Mouse (Mus musculus) pancreas, adult 10 weeks (tissue): ENCODE data around the gene Zfp866. TPM values are rescaled to one million over a fixed set of nuclear protein-coding genes. Genes with fewer than 3 reads are reported as not detected.

Experiments used
- polyA plus RNA-seq: library from polyadenylated mRNA; stranded (reverse); fragments of 350-450 nt; fragmentation: Illumina TruSeq; extraction: RNeasy Lipid Tissue Mini Kit (QIAGEN cat#74804); gene quantifications from one replicate; pipeline ENCODE4 v1.2.3, GENCODE M21; 2015; ENCODE audit warnings: low read depth, low replicate concordance; ENCODE audit not compliant: insufficient read depth

The Zfp866 gene
- 4.9 TPM for polyA plus RNA-seq

DNA sequence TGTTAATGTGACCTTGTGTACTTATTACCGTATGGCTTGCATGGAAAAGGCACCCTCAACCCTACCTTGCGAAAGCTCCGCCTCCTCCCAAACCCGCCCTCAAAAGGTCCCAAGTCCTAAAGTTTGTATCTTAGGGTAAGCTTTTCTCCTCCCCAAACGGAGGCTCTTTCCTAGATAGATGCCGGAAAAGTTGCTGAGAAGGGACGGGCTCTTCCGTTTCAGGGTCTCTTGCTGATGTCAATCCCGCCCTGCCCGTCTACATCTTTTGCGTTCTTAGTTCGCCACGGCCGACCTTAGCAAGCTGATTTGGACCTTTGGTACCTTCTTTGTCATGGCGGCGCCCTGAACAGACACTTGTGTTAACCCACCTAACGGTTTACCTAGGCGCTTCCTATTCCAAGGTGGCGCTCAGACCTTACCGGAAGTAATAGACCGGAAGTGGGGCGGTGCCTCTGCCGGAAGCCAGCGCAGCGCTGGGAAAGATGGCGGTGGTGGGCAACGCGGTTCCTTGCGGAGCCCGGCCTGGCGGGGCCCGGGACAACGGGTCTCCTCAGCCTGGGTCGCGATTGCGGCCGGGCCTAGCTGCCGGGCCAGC lies at the start of gene Zfp866, which contains the start of gene Atp13a1:
Zfp866 (minus strand) TSS at position 406 of the 595 bp plus-strand sequence.
Atp13a1 (plus strand) TSS at position 391 of the 595 bp plus-strand sequence.

DNA sequence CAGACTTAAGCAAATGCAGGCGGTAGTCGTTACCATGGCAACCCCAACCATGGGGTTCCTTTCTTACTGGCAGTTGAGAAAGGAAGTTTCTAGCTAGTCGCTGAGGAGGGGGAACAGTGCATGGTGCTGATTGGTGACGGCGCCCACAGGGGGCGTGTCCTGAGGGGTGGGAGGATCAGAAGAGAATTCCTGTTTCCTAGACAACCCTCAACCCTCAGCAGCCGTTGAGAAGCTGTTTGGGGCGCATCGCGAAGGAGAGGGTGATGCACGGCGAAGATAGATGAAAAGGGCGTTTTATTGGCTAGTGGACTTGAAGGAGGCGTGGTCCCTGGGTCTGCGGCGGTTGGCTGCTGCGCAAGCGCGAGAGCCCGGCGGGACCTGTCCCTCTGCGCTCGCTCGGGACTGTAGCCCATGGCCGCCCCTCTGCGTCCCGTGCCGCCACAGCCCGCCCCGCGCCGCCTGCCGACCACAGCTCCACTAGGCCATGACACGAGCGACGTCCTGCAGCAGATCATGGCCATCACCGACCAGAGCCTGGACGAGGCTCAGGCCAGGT lies 41.4 kb upstream of the Zfp866 start, which contains the start of gene Pbx4:
Pbx4 (plus strand) TSS at position 194 of the 556 bp plus-strand sequence.

GRCm38 (mm10) chr8:69822386-69823191 lies 31.6 kb upstream of the Zfp866 start, which contains the start of gene Lpar2:
Gene Lpar2 (plus strand): TSS chr8:69822429.

DNA sequence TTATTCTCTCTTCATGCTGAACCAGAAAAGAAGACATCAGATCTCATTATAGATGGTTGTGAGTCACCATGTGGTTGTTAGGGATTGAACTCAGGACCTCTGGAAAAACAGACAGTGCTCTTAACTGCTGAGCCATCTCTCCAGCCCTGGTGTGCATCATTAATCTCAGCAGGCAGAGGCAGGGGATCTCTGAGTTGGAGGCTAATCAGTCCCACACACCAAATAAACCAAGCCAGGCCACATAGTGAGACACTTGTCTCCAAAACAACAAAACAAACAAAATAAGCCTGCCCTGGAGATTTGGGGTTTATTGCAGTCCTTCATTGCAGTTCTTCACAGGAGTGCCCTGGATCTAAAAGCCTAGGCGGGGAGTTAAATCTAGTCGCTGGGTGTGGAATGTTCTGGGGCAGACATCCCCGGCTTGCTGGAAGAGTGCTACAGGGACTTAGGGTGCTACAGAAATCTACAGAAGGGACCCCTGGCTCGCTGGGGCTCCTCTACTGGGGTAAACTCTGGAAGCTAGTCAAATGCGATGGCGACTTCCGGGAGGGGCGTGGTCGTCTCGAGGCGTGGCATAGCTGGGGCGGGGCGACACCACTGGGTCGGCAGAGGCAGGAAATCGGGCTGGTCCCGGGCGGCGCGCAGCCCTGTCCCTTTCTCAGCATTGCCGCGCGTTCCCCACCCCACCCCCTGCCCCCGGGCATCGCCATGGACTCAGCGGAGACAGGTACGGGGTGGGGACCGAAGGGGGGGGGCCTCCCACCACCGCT lies 17.3 kb upstream of the Zfp866 start, which contains the start of gene Gmip:
Gmip (plus strand) TSS at position 586 of the 770 bp plus-strand sequence.

GRCm38 (mm10) chr8:69774503-69775148 lies 16.4 kb downstream of the Zfp866 start, which contains the start of gene Gm20422:
Gene Gm20422 (minus strand): TSS chr8:69774886.

GRCm38 (mm10) chr8:69749544-69750454 lies 41.2 kb downstream of the Zfp866 start, which contains the start of gene Zfp963:
Gene Zfp963 (minus strand): TSS chr8:69749970.

Other genes with a start within 250 kb of the Zfp866 start
- gene Zfp868, start 165.6 kb downstream of the Zfp866 start, polyA plus RNA-seq, result 4.2 TPM
- 0.72 TPM for gene Zfp964, start 136.7 kb downstream of the Zfp866 start, polyA plus RNA-seq
- gene Zfp869, start 80.5 kb downstream of the Zfp866 start, polyA plus RNA-seq, result 7.2 TPM
- 2.7 TPM for gene Zfp963, start 41.2 kb downstream of the Zfp866 start, polyA plus RNA-seq
- gene Gm20422, start 16.3 kb downstream of the Zfp866 start, polyA plus RNA-seq, result not detected
- gene Atp13a1, start within 50 bp of the Zfp866 start, polyA plus RNA-seq, result 21.2 TPM
- gene Gmip, start 17.5 kb upstream of the Zfp866 start, polyA plus RNA-seq, result 11.9 TPM
- gene Lpar2, start 31.3 kb upstream of the Zfp866 start, polyA plus RNA-seq, result 0.54 TPM
- 1.4 TPM for gene Pbx4, start 41.3 kb upstream of the Zfp866 start, polyA plus RNA-seq
- gene Cilp2, start 96.5 kb upstream of the Zfp866 start, polyA plus RNA-seq, result not detected
- gene Tssk6, start 111.0 kb upstream of the Zfp866 start, polyA plus RNA-seq, result not detected
- gene Ndufa13, start 111.4 kb upstream of the Zfp866 start, polyA plus RNA-seq, result 45.3 TPM
- not detected for gene Yjefn3, start 111.5 kb upstream of the Zfp866 start, polyA plus RNA-seq
- 7.8 TPM for gene Gatad2a, start 205.2 kb upstream of the Zfp866 start, polyA plus RNA-seq